Mouse (Mus musculus) heart, embryonic 12.5 days (tissue): ENCODE measurements around the gene Gzmn. TPM values are rescaled to one million over a fixed set of nuclear protein-coding genes. Genes with fewer than 3 reads are reported as not detected.
"Not testable (repeated sequence)": the region's sequence is repeated elsewhere in the genome, so short reads cannot be mapped to it uniquely, and the experiment has no call there.

Source experiments
- ATAC-seq: fragments of 200-750 bp; cut with Nextera tagmentation; 2 replicates; pipeline ENCODE4 v1.8.0; 2017; ENCODE audit warnings: moderate TSS enrichment, moderate library complexity; ENCODE audit not compliant: insufficient number of reproducible peaks, low FRiP score
- H3K27ac ChIP-seq: fragments of 300-500 bp; sonication (generic); 2 replicates; pipeline ENCODE4 v1.5.1; 2016; ENCODE audit warnings: mild to moderate bottlenecking, moderate library complexity; ENCODE audit not compliant: poor library complexity, severe bottlenecking
- H3K27me3 ChIP-seq: fragments of 300-500 bp; sonication (generic); replicated peaks from 2 replicates; pipeline ENCODE4 v1.6.1; 2016; ENCODE audit warnings: mild to moderate bottlenecking, moderate library complexity
- H3K36me3 ChIP-seq: fragments of 300-500 bp; sonication (generic); 2 replicates; pipeline ENCODE4 v1.6.1; 2016; ENCODE audit warnings: mild to moderate bottlenecking, moderate library complexity
- H3K4me1 ChIP-seq: fragments of 300-500 bp; sonication (generic); replicated peaks from 2 replicates; pipeline ENCODE4 v1.6.1; 2016; ENCODE audit warnings: mild to moderate bottlenecking
- H3K4me2 ChIP-seq: fragments of 300-500 bp; sonication (generic); 2 replicates; pipeline ENCODE4 v1.6.1; 2016; ENCODE audit warnings: mild to moderate bottlenecking, moderate library complexity
- H3K4me3 ChIP-seq: fragments of 300-500 bp; sonication (generic); 2 replicates; pipeline ENCODE4 v1.5.1; 2016; ENCODE audit warnings: mild to moderate bottlenecking
- H3K9ac ChIP-seq: fragments of 300-500 bp; sonication (generic); 2 replicates; pipeline ENCODE4 v1.6.1; 2016; ENCODE audit warnings: mild to moderate bottlenecking, moderate library complexity
- H3K9me3 ChIP-seq: fragments of 300-500 bp; sonication (generic); replicated peaks from 2 replicates; pipeline ENCODE4 v1.6.1; 2016; ENCODE audit warnings: mild to moderate bottlenecking, moderate library complexity
- WGBS: fragments of 180-500 bp; shearing (Covaris S2); methylation state at CpG from one replicate; pipeline ENCODE4 v1.1.7; 2016; 5-methylcytosine and 5-hydroxymethylcytosine counted together
- polyA plus RNA-seq: library from polyadenylated mRNA; unstranded; fragments of >200 nt; fragmentation: Nextera tagmentation; extraction: Ambion mirVana; gene quantifications from 2 replicates; pipeline ENCODE4 v1.2.1, GENCODE M21; 2016

Gzmn gene
- polyA plus RNA-seq, 1 experiment from 2014 or later, result not detected

- not testable (repeated sequence) for ATAC-seq, H3K4me2 ChIP-seq, H3K27me3 ChIP-seq, H3K36me3 ChIP-seq, H3K9me3 ChIP-seq, H3K4me1 ChIP-seq, H3K9ac ChIP-seq, H3K4me3 ChIP-seq, H3K27ac ChIP-seq
- 78% methylated on average over 2 of the region's 2 CpGs for WGBS
Observed at GRCm38 (mm10) chr14:56159479-56159878, 14.9 kb downstream of the Gzmn start, which contains the start of gene Gzmg. Gene Gzmg, minus strand, starts transcription at chr14:56159579.

GRCm38 (mm10) chr14:56155340-56155739 lies 19.1 kb downstream of the Gzmn start:
- Histone ChIP-seq H3K36me3 (no peaks in the 10 kb centered on the region), H3K4me1 (no peaks in the 10 kb centered on the region), H3K4me2 (no peak overlapping the region), H3K9ac (no peak overlapping the region), H3K27ac (no peak overlapping the region), H3K4me3 (no peak overlapping the region), H3K27me3 (no peaks in the 10 kb centered on the region), H3K9me3 (no peaks in the 10 kb centered on the region)
- 67% methylated on average over 2 of the region's 2 CpGs for WGBS
- ATAC-seq, result no peak

- H3K9ac ChIP-seq, H3K4me3 ChIP-seq, H3K9me3 ChIP-seq, H3K36me3 ChIP-seq, H3K27ac ChIP-seq, H3K27me3 ChIP-seq, H3K4me2 ChIP-seq, H3K4me1 ChIP-seq, ATAC-seq: not testable (repeated sequence)
- 73% methylated on average over 1 of the region's 1 CpGs for WGBS
Observed at GRCm38 (mm10) chr14:56133675-56134074, 40.7 kb downstream of the Gzmn start.

GRCm38 (mm10) chr14:56132508-56132907 lies 41.9 kb downstream of the Gzmn start, which contains the start of gene Gzmd:
Gene Gzmd, minus strand, starts transcription at chr14:56132608.
- H3K27me3 ChIP-seq, H3K4me1 ChIP-seq, H3K27ac ChIP-seq, H3K36me3 ChIP-seq, ATAC-seq, H3K4me3 ChIP-seq, H3K9me3 ChIP-seq, H3K4me2 ChIP-seq, H3K9ac ChIP-seq: not testable (repeated sequence)
- 69% methylated on average over 2 of the region's 2 CpGs for WGBS

GRCm38 (mm10) chr14:56128341-56128740 lies 46.1 kb downstream of the Gzmn start:
- Histone ChIP-seq H3K4me2 (no peak overlapping the region), H3K4me1 (no peaks in the 10 kb centered on the region), H3K9ac (no peak overlapping the region), H3K27ac (no peak overlapping the region), H3K4me3 (no peak overlapping the region), H3K36me3 (no peaks in the 10 kb centered on the region), H3K9me3 (no peaks in the 10 kb centered on the region), H3K27me3 (no peaks in the 10 kb centered on the region)
- no peak for ATAC-seq
- WGBS, result 43% methylated on average over 3 of the region's 3 CpGs

- Histone ChIP-seq H3K4me1 (no peaks in the 10 kb centered on the region), H3K36me3 (no peaks in the 10 kb centered on the region), H3K4me3 (no peak overlapping the region), H3K9me3 (no peaks in the 10 kb centered on the region), H3K4me2 (no peak overlapping the region), H3K9ac (no peak overlapping the region), H3K27me3 (no peaks in the 10 kb centered on the region), H3K27ac (no peak overlapping the region)
- ATAC-seq, result no peak
- WGBS, result 72% methylated on average over 3 of the region's 3 CpGs
Observed at GRCm38 (mm10) chr14:56123516-56123915, 50.9 kb downstream of the Gzmn start.

GRCm38 (mm10) chr14:56120525-56120924 lies 53.9 kb downstream of the Gzmn start, which contains the start of gene Gzme:
Gene Gzme, minus strand, starts transcription at chr14:56120625.
- no peak for ATAC-seq
- H3K36me3 ChIP-seq, result no peaks in the 10 kb centered on the region
- H3K4me2 ChIP-seq, result no peak within 1 kb of the TSS
- H3K4me3 ChIP-seq, result no peak within 1 kb of the TSS
- H3K9ac ChIP-seq, result no peak within 1 kb of the TSS
- H3K27ac ChIP-seq, result no peak within 1 kb of the TSS
- H3K9me3 ChIP-seq, result no peaks in the 10 kb centered on the region
- no peaks in the 10 kb centered on the region for H3K27me3 ChIP-seq
- no peaks in the 10 kb centered on the region for H3K4me1 ChIP-seq

Other genes with a start within 250 kb of the Gzmn start
- not detected in 2 replicates for gene Cma1, start 229.9 kb downstream of the Gzmn start, polyA plus RNA-seq
- not detected in 2 replicates for gene Cma2, start 223.6 kb downstream of the Gzmn start, polyA plus RNA-seq
- not detected in 2 replicates for gene Mcpt1, start 156.6 kb downstream of the Gzmn start, polyA plus RNA-seq
- not detected in 2 replicates for gene Mcpt9, start 144.1 kb downstream of the Gzmn start, polyA plus RNA-seq
- 0.18 TPM in 1 of 2 replicates, not detected in the other for gene Mcpt2, start 132.6 kb downstream of the Gzmn start, polyA plus RNA-seq
- gene Mcpt4, start 112.3 kb downstream of the Gzmn start, polyA plus RNA-seq, result 0.20 TPM in 1 of 2 replicates, not detected in the other
- not detected in 2 replicates for gene Mcpt8, start 89.3 kb downstream of the Gzmn start, polyA plus RNA-seq
- gene Ctsg, start 72.0 kb downstream of the Gzmn start, polyA plus RNA-seq, result 0.34 TPM in 1 of 2 replicates, not detected in the other
- not detected in 2 replicates for gene Gzme, start 54.0 kb downstream of the Gzmn start, polyA plus RNA-seq
- gene Gzmd, start 42.0 kb downstream of the Gzmn start, polyA plus RNA-seq, result not detected in 2 replicates
- gene Gzmg, start 15.0 kb downstream of the Gzmn start, polyA plus RNA-seq, result not detected in 2 replicates
- gene Gzmf, start 36.8 kb upstream of the Gzmn start, polyA plus RNA-seq, result not detected in 2 replicates
- gene Gzmc, start 60.1 kb upstream of the Gzmn start, polyA plus RNA-seq, result not detected in 2 replicates
- gene Gzmb, start 87.7 kb upstream of the Gzmn start, polyA plus RNA-seq, result not detected in 2 replicates
- gene Atp12a, start 190.5 kb upstream of the Gzmn start, polyA plus RNA-seq, result not detected in 2 replicates
- gene Rnf17, start 228.0 kb upstream of the Gzmn start, polyA plus RNA-seq, result 3.9 and 5.5 TPM in 2 replicates